Mouse (Mus musculus): ENCODE results near the gene Vac14. TPM values are rescaled to one million over a fixed set of nuclear protein-coding genes. Genes with fewer than 3 reads are reported as not detected.

Gene Vac14
- polyA plus RNA-seq, 1 experiment from 2014 or later, result 30.5 TPM

- Histone ChIP-seq H3K36me3 (no peaks in the 10 kb centered on the region), H3K4me2 (no peak overlapping the region), H3K27ac (no peak overlapping the region), H3K27me3 (replicated peaks) (peaks cover 10% of the 10 kb centered on the region), H3K4me1 (no peaks in the 10 kb centered on the region), H3K9me3 (replicated peaks) (no peaks in the 10 kb centered on the region), H3K4me3 (no peak overlapping the region), H3K9ac (no peak overlapping the region)
- WGBS (ENCODE audit: insufficient replicate concordance), result 78% methylated on average over 10 of the region's 10 CpGs
- no peak for ATAC-seq
These were observed 126.8 kb downstream of the Vac14 start for GRCm38 (mm10) chr8:110745162-110745561.

GRCm38 (mm10) chr8:110746661-110747060 lies 128.3 kb downstream of the Vac14 start:
- no peak overlapping the region for H3K4me2 ChIP-seq
- 59% methylated on average over 9 of the region's 9 CpGs for WGBS (ENCODE audit: insufficient replicate concordance)
- H3K36me3 ChIP-seq, result no peaks in the 10 kb centered on the region
- H3K27me3 ChIP-seq (replicated peaks), result peaks cover 10% of the 10 kb centered on the region
- no peak overlapping the region for H3K27ac ChIP-seq
- H3K4me1 ChIP-seq, result no peaks in the 10 kb centered on the region
- no peaks in the 10 kb centered on the region for H3K9me3 ChIP-seq (replicated peaks)
- no peak overlapping the region for H3K9ac ChIP-seq
- H3K4me3 ChIP-seq, result no peak overlapping the region
- no peak for ATAC-seq

- 0 out of 2 replicates have a peak, but pooled peaks have one; percentile 10 for ATAC-seq
These were observed 131.2 kb downstream of the Vac14 start for GRCm38 (mm10) chr8:110749500-110750170.

DNA sequence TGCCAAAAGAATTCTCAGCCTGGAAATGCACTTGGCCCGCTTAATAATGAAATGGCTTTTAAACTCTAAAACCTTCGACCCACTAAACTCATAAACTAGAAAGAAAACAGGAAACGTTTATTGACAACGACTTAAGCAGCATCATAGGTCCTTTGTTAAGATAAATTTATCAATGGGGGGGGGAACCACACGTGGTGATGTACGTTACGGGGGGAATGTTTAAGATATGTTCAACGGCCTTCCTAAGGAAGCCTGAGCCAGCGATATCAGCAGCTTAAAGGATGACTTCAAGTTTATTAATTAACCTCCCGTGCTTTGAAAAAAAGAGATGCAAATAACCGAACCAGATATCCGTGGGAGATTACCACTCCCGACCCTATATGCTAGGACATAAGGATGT lies 131.9 kb downstream of the Vac14 start:
- peaks cover 22% of the 10 kb centered on the region for H3K27me3 ChIP-seq (replicated peaks)
- H3K27ac ChIP-seq, result no peak overlapping the region
- 39% methylated on average over 13 of the region's 13 CpGs for WGBS (ENCODE audit: insufficient replicate concordance)
- H3K36me3 ChIP-seq, result no peaks in the 10 kb centered on the region
- no peak overlapping the region for H3K4me2 ChIP-seq
- no peaks in the 10 kb centered on the region for H3K4me1 ChIP-seq
- H3K9ac ChIP-seq, result no peak overlapping the region
- no peaks in the 10 kb centered on the region for H3K9me3 ChIP-seq (replicated peaks)
- ATAC-seq, result no peak
- no peak overlapping the region for H3K4me3 ChIP-seq

More at GRCm38 (mm10) chr8:110749500-110750170, 131.2 kb downstream of the Vac14 start:
- Histone ChIP-seq H3K27ac (no peak overlapping the region), H3K4me1 (no peaks in the 10 kb centered on the region), H3K4me2 (no peak overlapping the region), H3K36me3 (no peaks in the 10 kb centered on the region), H3K27me3 (replicated peaks) (peaks cover 22% of the 10 kb centered on the region), H3K4me3 (no peak overlapping the region), H3K9me3 (replicated peaks) (no peaks in the 10 kb centered on the region), H3K9ac (no peak overlapping the region)
- WGBS (ENCODE audit: insufficient replicate concordance), result 57% methylated on average over 10 of the region's 10 CpGs

DNA sequence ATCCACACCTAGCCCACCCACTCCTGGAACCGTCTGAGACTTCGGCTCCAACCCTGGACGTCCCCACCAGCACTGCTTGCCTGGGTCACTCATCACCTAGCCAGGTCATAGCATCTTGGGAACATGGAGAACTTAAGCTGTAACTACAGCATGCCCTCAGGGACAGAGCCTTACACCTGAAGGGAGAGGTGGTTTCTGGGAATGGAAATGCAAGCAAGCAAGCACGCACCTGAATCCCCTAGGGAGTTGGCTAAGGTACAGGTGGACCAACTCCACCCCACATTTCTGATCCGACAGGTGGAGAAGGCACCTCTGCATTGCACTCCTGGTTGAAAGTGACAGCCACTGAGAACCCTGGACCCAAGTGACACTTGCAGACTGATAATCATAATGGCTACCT lies 133.1 kb downstream of the Vac14 start:
- Histone ChIP-seq H3K36me3 (no peaks in the 10 kb centered on the region), H3K27me3 (replicated peaks) (peaks cover 25% of the 10 kb centered on the region), H3K4me2 (no peak overlapping the region), H3K4me3 (no peak overlapping the region), H3K4me1 (no peaks in the 10 kb centered on the region), H3K9me3 (replicated peaks) (no peaks in the 10 kb centered on the region), H3K9ac (no peak overlapping the region), H3K27ac (no peak overlapping the region)
- WGBS (ENCODE audit: insufficient replicate concordance), result 68% methylated on average over 5 of the region's 5 CpGs
- no peak for ATAC-seq

DNA sequence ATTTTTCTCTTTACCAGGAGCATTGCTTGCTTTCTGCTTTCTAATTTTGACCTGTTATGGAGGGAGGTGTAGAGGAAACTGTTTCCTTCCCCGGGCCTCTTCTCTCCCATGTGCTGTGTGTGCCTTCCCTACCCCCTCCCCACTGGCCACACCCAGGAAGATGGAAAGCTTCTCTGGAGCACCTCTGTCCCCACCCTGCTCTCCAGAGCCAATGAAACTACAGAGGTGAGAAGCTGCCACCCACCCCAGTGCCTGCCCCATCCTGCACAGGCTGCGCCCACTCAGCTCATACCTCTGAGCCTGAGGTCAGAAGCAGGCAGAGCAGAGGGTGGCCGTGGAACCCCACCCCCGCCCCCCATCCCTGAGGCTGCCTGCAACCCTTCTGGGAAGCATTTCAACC lies 136.3 kb downstream of the Vac14 start:
- H3K4me2 ChIP-seq, result no peak overlapping the region
- H3K4me3 ChIP-seq, result no peak overlapping the region
- no peak for ATAC-seq
- no peaks in the 10 kb centered on the region for H3K4me1 ChIP-seq
- H3K27me3 ChIP-seq (replicated peaks), result peaks cover 15% of the 10 kb centered on the region
- H3K9me3 ChIP-seq (replicated peaks), result no peaks in the 10 kb centered on the region
- WGBS (ENCODE audit: insufficient replicate concordance), result 39% methylated on average over 3 of the region's 4 CpGs
- no peak overlapping the region for H3K9ac ChIP-seq
- no peak overlapping the region for H3K27ac ChIP-seq
- H3K36me3 ChIP-seq, result no peaks in the 10 kb centered on the region

- Histone ChIP-seq H3K4me3 (no peak overlapping the region), H3K27ac (no peak overlapping the region), H3K27me3 (replicated peaks) (peaks cover 15% of the 10 kb centered on the region), H3K4me2 (no peak overlapping the region), H3K4me1 (no peaks in the 10 kb centered on the region), H3K36me3 (no peaks in the 10 kb centered on the region), H3K9me3 (replicated peaks) (no peaks in the 10 kb centered on the region), H3K9ac (no peak overlapping the region)
- WGBS (ENCODE audit: insufficient replicate concordance), result 47% methylated on average over 15 of the region's 15 CpGs
- ATAC-seq, result no peak
These were observed 137.3 kb downstream of the Vac14 start for GRCm38 (mm10) chr8:110755511-110756170.

DNA sequence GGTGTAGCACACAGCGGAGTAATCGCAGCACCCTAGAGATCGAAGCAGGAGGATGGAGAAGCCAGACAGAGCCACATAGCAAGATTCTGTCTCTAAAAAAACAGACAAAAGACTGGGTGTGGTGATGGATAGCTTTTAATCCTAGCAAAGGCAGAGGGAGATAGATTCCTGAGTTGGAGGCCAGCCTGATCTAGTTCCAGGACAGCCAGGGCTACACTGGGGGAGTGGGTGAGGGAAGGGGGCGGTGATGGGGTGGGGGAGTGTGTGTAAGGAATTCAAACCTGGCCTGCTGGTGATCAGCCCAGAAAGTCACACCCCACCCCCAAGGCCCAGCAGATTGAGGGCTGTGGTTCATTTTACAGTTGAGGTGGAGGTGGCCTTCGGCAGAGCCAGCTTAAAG lies 137.8 kb downstream of the Vac14 start:
- 73% methylated on average over 5 of the region's 5 CpGs for WGBS (ENCODE audit: insufficient replicate concordance)
- no peak for ATAC-seq
- no peaks in the 10 kb centered on the region for H3K36me3 ChIP-seq

DNA sequence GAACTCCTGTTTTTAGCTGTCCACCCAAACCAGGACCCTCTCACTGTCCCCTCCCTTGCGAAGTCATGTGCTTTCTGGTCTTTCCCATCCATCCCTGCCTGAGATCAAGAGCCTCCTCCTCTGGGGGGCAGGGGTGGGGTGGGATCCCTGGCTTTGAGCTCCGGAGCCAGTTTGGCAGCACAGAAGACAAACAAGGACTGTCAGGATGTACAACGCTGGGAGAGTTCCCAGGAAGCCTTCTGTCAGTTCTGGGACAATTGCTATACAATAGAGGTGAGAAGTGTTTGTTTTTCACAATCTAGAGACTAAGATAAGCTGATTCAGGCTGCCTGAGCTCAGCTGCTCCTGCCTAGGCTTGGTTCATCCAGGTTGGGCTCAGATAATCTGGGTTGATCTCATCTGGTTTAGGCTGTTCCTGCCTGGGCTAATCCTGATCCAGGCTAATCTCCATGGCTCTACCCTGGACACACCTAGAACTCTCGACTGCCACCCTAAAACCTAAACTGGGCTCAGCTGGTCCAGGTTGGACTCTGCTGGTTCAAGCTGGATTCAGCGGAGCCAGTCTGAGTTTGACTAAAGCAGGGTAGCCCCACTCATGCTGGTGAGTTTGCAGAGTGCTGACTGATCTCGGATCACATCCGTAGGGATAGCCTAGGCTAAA lies 142.0 kb downstream of the Vac14 start:
- WGBS (ENCODE audit: insufficient replicate concordance), result 56% methylated on average over 7 of the region's 7 CpGs
- Histone ChIP-seq H3K4me1 (no peaks in the 10 kb centered on the region), H3K27ac (no peak overlapping the region), H3K9me3 (replicated peaks) (no peaks in the 10 kb centered on the region), H3K36me3 (no peaks in the 10 kb centered on the region), H3K27me3 (replicated peaks) (0 out of 2 replicates have a peak, but pooled peaks cover 3% of the 10 kb centered on the region), H3K9ac (no peak overlapping the region), H3K4me2 (no peak overlapping the region), H3K4me3 (no peak overlapping the region)
- ATAC-seq, result no peak

More for the DNA sequence above, 137.8 kb downstream of the Vac14 start:
- no peak overlapping the region for H3K4me2 ChIP-seq
- H3K9me3 ChIP-seq (replicated peaks), result no peaks in the 10 kb centered on the region
- no peak overlapping the region for H3K9ac ChIP-seq
- no peaks in the 10 kb centered on the region for H3K4me1 ChIP-seq
- H3K4me3 ChIP-seq, result no peak overlapping the region
- peaks cover 15% of the 10 kb centered on the region for H3K27me3 ChIP-seq (replicated peaks)
- H3K27ac ChIP-seq, result no peak overlapping the region

GRCm38 (mm10) chr8:110761185-110761584 lies 142.8 kb downstream of the Vac14 start:
- no peaks in the 10 kb centered on the region for H3K4me1 ChIP-seq
- no peak overlapping the region for H3K9ac ChIP-seq
- no peak overlapping the region for H3K4me2 ChIP-seq
- H3K27ac ChIP-seq, result no peak overlapping the region
- H3K27me3 ChIP-seq (replicated peaks), result 0 out of 2 replicates have a peak, but pooled peaks cover 2% of the 10 kb centered on the region
- WGBS (ENCODE audit: insufficient replicate concordance), result 32% methylated on average over 5 of the region's 5 CpGs
- ATAC-seq, result no peak
- H3K4me3 ChIP-seq, result no peak overlapping the region
- no peaks in the 10 kb centered on the region for H3K9me3 ChIP-seq (replicated peaks)
- H3K36me3 ChIP-seq, result no peaks in the 10 kb centered on the region

DNA sequence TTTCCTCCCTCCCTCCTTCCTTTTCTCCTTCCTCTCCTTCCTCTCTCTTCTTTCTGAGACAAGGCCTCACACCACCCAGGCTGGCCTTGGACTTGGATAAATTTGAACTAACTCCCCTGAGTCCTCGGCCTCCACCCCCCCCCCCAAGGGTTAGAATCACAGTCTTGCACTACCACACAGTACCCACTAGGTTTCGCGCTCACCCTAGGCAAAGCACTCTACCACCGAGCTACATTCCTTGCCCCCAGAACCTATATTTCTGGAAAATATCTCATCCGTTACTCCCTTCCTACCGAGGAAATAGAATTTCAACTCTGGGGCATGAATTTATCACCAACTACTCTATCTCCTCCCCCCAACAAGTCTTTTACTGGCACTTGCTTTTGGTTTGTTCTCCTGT lies 143.6 kb downstream of the Vac14 start:
- Histone ChIP-seq H3K4me3 (no peak overlapping the region), H3K9ac (no peak overlapping the region), H3K27ac (no peak overlapping the region), H3K27me3 (replicated peaks) (no peaks in the 10 kb centered on the region), H3K36me3 (no peaks in the 10 kb centered on the region), H3K4me1 (no peaks in the 10 kb centered on the region), H3K4me2 (no peak overlapping the region), H3K9me3 (replicated peaks) (no peaks in the 10 kb centered on the region)
- ATAC-seq, result no peak
- WGBS (ENCODE audit: insufficient replicate concordance), result 48% methylated on average over 6 of the region's 6 CpGs

DNA sequence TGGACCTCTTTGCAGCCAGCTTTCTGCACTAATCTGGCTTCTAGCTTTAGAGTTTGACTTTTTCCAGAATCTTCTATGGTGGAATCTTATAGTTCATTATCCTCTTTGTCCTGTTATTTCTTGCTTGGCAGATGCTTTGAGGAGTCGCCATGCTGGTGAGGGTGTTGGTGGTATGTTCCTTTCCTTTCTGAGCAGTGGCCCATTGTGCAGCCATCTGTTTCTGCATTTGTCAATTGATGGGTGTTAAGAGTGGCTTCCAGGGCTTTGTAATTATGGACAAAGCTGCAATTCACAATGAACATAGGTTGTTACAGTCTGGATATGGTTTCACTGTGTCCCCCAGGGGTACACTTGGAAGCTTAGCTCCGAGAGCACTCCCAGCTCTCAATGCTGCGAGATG lies 146.3 kb downstream of the Vac14 start:
- Histone ChIP-seq H3K4me2 (no peak overlapping the region), H3K4me1 (no peaks in the 10 kb centered on the region), H3K9ac (no peak overlapping the region), H3K36me3 (no peaks in the 10 kb centered on the region), H3K27ac (no peak overlapping the region), H3K27me3 (replicated peaks) (no peaks in the 10 kb centered on the region), H3K4me3 (no peak overlapping the region), H3K9me3 (replicated peaks) (no peaks in the 10 kb centered on the region)
- 61% methylated on average over 3 of the region's 3 CpGs for WGBS (ENCODE audit: insufficient replicate concordance)
- no peak for ATAC-seq

Measured in liver, embryonic 12.5 days (tissue).